Mouse (Mus musculus): ENCODE measurements around the gene Snap25. TPM values are rescaled to one million over a fixed set of nuclear protein-coding genes. Genes with fewer than 3 reads are reported as not detected.

The Snap25 gene
- total RNA-seq, 2 experiments from 2014 or later, result not detected

- no peak for ATAC-seq (replicated peaks; ENCODE audit: low FRiP score, poor library complexity, severe bottlenecking)
Measured at GRCm38 (mm10) chr2:136711746-136712440, 1.4 kb upstream of the Snap25 start.

GRCm38 (mm10) chr2:136712441-136713015 is 725 bp upstream of the Snap25 start:
- ATAC-seq (replicated peaks; ENCODE audit: low FRiP score, poor library complexity, severe bottlenecking), result no peak

GRCm38 (mm10) chr2:136714008-136714411 is 757 bp downstream of the Snap25 start:
- no peak for ATAC-seq (replicated peaks; ENCODE audit: low FRiP score, poor library complexity, severe bottlenecking)

- ATAC-seq (replicated peaks; ENCODE audit: low FRiP score, poor library complexity, severe bottlenecking), result no peak
Measured at GRCm38 (mm10) chr2:136715531-136715930, 2.3 kb downstream of the Snap25 start.

GRCm38 (mm10) chr2:136716400-136716799 is 3.1 kb downstream of the Snap25 start:
- no peak for ATAC-seq (replicated peaks; ENCODE audit: low FRiP score, poor library complexity, severe bottlenecking)

GRCm38 (mm10) chr2:136720235-136720634 is 7.0 kb downstream of the Snap25 start:
- no peak for ATAC-seq (replicated peaks; ENCODE audit: low FRiP score, poor library complexity, severe bottlenecking)

- no peak for ATAC-seq (replicated peaks; ENCODE audit: low FRiP score, poor library complexity, severe bottlenecking)
Measured at GRCm38 (mm10) chr2:136738260-136738659, 25.0 kb downstream of the Snap25 start.

- ATAC-seq (replicated peaks; ENCODE audit: low FRiP score, poor library complexity, severe bottlenecking), result no peak
Measured at GRCm38 (mm10) chr2:136742230-136742629, 29.0 kb downstream of the Snap25 start.

- ATAC-seq (replicated peaks; ENCODE audit: low FRiP score, poor library complexity, severe bottlenecking), result no peak
Measured at GRCm38 (mm10) chr2:136744683-136745326, 31.6 kb downstream of the Snap25 start.

GRCm38 (mm10) chr2:136745327-136745994 is 32.2 kb downstream of the Snap25 start:
- ATAC-seq (replicated peaks; ENCODE audit: low FRiP score, poor library complexity, severe bottlenecking), result no peak

GRCm38 (mm10) chr2:136753682-136754081 is 40.4 kb downstream of the Snap25 start:
- no peak for ATAC-seq (replicated peaks; ENCODE audit: low FRiP score, poor library complexity, severe bottlenecking)

GRCm38 (mm10) chr2:136758809-136759551 is 45.7 kb downstream of the Snap25 start:
- no peak for ATAC-seq (replicated peaks; ENCODE audit: low FRiP score, poor library complexity, severe bottlenecking)

GRCm38 (mm10) chr2:136778156-136778555 is 64.9 kb downstream of the Snap25 start:
- no peak for ATAC-seq (replicated peaks; ENCODE audit: low FRiP score, poor library complexity, severe bottlenecking)

- ATAC-seq (replicated peaks; ENCODE audit: low FRiP score, poor library complexity, severe bottlenecking), result no peak
Measured at GRCm38 (mm10) chr2:136778674-136779073, 65.4 kb downstream of the Snap25 start.

- ATAC-seq (replicated peaks; ENCODE audit: low FRiP score, poor library complexity, severe bottlenecking), result no peak
Measured at GRCm38 (mm10) chr2:136780268-136780667, 67.0 kb downstream of the Snap25 start.

- ATAC-seq (replicated peaks; ENCODE audit: low FRiP score, poor library complexity, severe bottlenecking), result no peak
Measured at GRCm38 (mm10) chr2:136784310-136784709, 71.1 kb downstream of the Snap25 start.

GRCm38 (mm10) chr2:136788379-136788778 is 75.1 kb downstream of the Snap25 start:
- ATAC-seq (replicated peaks; ENCODE audit: low FRiP score, poor library complexity, severe bottlenecking), result no peak

GRCm38 (mm10) chr2:136796518-136796917 is 83.3 kb downstream of the Snap25 start:
- ATAC-seq (replicated peaks; ENCODE audit: low FRiP score, poor library complexity, severe bottlenecking), result no peak

GRCm38 (mm10) chr2:136798887-136799430 is 85.7 kb downstream of the Snap25 start:
- no peak for ATAC-seq (replicated peaks; ENCODE audit: low FRiP score, poor library complexity, severe bottlenecking)

GRCm38 (mm10) chr2:136801102-136801501 is 87.8 kb downstream of the Snap25 start:
- no peak for ATAC-seq (replicated peaks; ENCODE audit: low FRiP score, poor library complexity, severe bottlenecking)

Measured in erythroblast, adult 5-6 weeks (primary cell).